Mouse (Mus musculus) heart, adult 2 months (tissue): ENCODE results near the gene Arnt2.

Source experiments
- CTCF ChIP-seq: fragments of 200-600 bp; IDR thresholded peaks from 2 replicates; pipeline ENCODE4 v1.8.1; 2022; ENCODE audit warnings: antibody characterized with exemption, mild to moderate bottlenecking, moderate library complexity
- EP300 ChIP-seq: fragments of 200-500 bp; IDR thresholded peaks from 2 replicates; pipeline ENCODE4 v1.6.1; 2011; ENCODE audit warnings: low read depth, low read length, control low read depth; ENCODE audit not compliant: insufficient read depth

DNA sequence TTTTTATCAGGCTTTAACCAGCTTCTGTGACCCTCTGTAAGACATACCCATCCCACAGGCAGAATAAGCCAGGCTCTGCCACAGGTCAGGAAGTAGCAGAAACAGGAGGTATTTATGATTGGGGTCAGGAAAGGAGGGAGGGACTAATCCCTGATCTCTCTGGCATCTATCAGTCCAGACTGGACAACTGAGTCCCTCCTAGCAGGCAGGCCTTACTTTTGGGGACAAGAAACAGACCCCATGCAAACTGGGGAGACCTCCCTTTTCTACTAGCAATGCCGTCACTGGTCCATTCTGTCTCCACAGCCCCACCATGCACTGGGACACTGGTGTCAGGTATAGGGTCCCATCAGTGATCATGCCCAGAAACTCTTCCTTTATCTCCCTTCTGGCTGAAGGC lies 37.1 kb downstream of the Arnt2 start:
- no peak for TF ChIP-seq CTCF
- no peak for TF ChIP-seq EP300
